Mouse (Mus musculus) left cerebral cortex, adult 6 months (tissue): ENCODE measurements around the gene Gm3417. TPM values are rescaled to one million over a fixed set of nuclear protein-coding genes. Genes with fewer than 3 reads are reported as not detected.

Experiments
- long read RNA-seq, 2 experiments: library from polyadenylated mRNA; unstranded; transcript quantifications; one replicate each; pipeline ENCODE4 v2.0.0; 2019 to 2020
- polyA plus RNA-seq: library from polyadenylated mRNA; unstranded; fragments of <200 nt; fragmentation: Nextera tagmentation; gene quantifications from 2 replicates; pipeline ENCODE4 v1.2.3, GENCODE M21; 2021

Gm3417 gene
- polyA plus RNA-seq, result not detected in 2 replicates
- long read RNA-seq, experiment 1, partial matches to known transcripts, result 0 of 2 reads
- long read RNA-seq, experiment 1, other reads (novel, unspliced or antisense), result 1 of 2 reads
- long read RNA-seq, experiment 2, partial matches to known transcripts, result 1 of 3 reads
- long read RNA-seq, experiment 2, other reads (novel, unspliced or antisense), result 0 of 3 reads

DNA sequence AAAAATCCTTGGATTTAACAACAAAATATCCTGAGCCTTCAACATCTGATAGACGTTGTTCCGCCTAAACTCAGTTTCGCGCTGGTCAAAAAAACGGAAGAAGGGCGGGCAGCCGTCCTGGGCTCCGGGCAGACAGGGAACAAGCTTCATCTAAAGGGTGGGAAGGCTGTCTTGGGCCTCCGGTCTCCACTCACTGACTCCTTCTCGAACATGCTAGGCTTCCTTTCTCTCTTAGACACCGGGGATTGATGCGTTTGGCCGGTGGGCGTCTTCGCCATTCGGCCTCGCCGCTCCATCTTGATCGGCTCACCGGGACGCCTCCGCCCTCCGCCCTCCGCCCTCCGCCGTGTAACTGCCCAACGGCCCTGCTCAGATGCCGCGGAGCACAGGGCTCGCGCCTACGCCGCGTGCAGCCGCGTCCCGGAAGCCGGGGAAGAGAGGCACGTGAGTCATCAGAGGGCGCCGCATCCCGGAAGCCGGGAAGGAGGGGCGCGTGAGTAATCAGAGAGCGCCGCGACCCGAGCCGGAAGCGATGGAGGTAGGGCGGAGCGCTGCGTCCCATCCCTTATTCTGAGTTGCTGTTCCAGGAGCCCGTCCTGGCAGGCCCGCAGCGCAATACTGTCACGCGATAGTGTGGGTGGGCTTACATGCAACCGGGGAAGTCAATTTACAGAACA is at the start of gene Gm3417, which contains the start of gene 9030025P20Rik:
Gm3417 (minus strand) TSS at position 429 of the 677 bp plus-strand sequence.
9030025P20Rik (plus strand) TSS at position 107 of the 677 bp plus-strand sequence.

DNA sequence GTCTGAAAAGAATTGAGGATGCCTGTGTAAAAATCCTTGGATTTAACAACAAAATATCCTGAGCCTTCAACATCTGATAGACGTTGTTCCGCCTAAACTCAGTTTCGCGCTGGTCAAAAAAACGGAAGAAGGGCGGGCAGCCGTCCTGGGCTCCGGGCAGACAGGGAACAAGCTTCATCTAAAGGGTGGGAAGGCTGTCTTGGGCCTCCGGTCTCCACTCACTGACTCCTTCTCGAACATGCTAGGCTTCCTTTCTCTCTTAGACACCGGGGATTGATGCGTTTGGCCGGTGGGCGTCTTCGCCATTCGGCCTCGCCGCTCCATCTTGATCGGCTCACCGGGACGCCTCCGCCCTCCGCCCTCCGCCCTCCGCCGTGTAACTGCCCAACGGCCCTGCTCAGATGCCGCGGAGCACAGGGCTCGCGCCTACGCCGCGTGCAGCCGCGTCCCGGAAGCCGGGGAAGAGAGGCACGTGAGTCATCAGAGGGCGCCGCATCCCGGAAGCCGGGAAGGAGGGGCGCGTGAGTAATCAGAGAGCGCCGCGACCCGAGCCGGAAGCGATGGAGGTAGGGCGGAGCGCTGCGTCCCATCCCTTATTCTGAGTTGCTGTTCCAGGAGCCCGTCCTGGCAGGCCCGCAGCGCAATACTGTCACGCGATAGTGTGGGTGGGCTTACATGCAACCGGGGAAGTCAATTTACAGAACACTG is 31.3 kb upstream of the Gm3417 start, which contains the start of gene Gm3435:
Gm3435 (plus strand) TSS at position 471 of the 708 bp plus-strand sequence.

DNA sequence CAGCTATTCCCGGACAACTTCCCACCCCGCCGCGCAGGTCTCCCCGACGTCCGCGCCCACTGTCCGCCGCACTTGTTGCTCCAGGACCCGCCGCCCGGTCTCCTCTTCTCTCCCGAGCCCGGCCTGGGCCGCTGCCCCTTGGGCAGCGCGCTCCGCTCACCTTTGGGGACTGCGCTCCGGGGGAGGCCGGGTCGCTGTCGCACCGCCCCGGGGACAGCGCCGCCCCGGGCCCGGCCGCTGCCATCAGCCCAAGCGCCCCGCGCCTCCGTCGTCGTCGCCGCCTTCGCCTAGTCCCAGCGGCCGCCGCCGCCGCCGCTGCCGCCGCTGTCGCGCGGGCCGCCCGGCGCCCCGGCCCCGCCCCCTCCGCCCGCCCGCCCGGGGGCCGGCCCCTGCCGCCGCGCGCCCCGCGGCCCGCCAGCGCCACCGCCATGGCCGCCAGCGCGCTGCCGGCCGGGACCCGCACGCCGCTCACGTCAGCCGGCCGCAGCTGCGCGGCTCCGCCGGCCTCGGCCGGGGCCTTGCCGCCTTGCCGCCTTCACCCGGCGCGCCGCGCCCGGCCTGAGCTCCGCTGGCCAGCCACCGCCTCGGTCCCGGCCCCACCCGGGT is 17.5 kb downstream of the Gm3417 start, which contains the start of gene Phf10:
Phf10 (minus strand) TSS at position 323 of the 606 bp plus-strand sequence.

DNA sequence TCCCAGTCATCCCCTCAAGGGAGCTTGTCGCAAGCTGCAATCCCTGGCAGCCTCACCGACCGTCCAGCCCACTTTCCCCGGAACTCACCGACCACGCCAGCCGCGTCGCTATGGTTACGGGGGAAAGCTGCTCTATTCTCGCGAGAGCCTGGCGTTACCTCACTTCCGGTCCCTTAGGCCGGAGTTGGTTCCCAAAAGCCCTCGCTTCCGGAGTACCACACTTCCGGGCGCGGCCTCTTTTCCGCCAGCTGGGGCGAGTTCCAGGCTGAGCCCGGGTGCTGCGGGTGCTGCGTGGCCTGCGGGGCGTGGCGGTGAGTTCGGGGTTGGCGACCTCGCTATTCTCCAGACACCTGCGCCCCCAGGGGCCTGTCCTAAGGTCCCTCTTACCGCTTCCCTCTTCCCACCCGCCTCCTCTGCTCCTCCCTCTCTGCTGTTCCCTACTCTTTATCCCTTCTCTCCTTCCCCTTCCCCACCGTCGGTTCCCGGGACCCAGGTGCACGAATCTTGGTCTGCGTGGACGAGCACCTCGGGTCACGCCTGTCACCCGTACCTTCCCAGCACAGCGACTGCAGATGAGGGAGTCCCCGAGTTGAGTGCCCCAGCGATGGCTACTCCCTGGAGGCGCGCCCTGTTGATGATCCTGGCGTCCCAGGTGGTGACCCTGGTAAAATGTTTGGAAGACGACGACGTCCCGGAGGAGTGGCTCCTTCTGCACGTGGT is 35.4 kb downstream of the Gm3417 start, which contains the start of the genes Wdr27 and 1600012H06Rik:
Wdr27 (minus strand) TSS at position 150 of the 720 bp plus-strand sequence.
1600012H06Rik (plus strand) TSS at position 176 of the 720 bp plus-strand sequence.

Other genes with a start within 250 kb of the Gm3417 start
- gene Wdr27, start 35.6 kb downstream of the Gm3417 start, polyA plus RNA-seq, result 10.8 and 11.3 TPM in 2 replicates
- gene 1600012H06Rik, start 35.6 kb downstream of the Gm3417 start, polyA plus RNA-seq, result 12.1 and 12.7 TPM in 2 replicates
- gene Phf10, start 17.5 kb downstream of the Gm3417 start, polyA plus RNA-seq, result 6.4 and 9.4 TPM in 2 replicates
- gene 9030025P20Rik, start 322 bp downstream of the Gm3417 start, polyA plus RNA-seq, result 2.4 and 3.9 TPM in 2 replicates
- gene Gm3435, start 31.4 kb upstream of the Gm3417 start, polyA plus RNA-seq, result 3.0 and 8.0 TPM in 2 replicates
- gene Ermard, start 62.4 kb upstream of the Gm3417 start, polyA plus RNA-seq, result 17.6 and 25.5 TPM in 2 replicates
- gene Tcte3, start 62.7 kb upstream of the Gm3417 start, polyA plus RNA-seq, result 0.73 and 2.0 TPM in 2 replicates
- 0.70 and 1.2 TPM in 2 replicates for gene Gm3448, start 62.7 kb upstream of the Gm3417 start, polyA plus RNA-seq